Mouse (Mus musculus): ENCODE measurements around the gene Zbtb9. TPM values are rescaled to one million over a fixed set of nuclear protein-coding genes. Genes with fewer than 3 reads are reported as not detected.
A peak's percentile ranks its signal among the peaks of the same experiment; 100 is the strongest.

Gene Zbtb9
- polyA plus RNA-seq, 1 experiment from 2014 or later: 10.3 TPM

- no peaks in the 10 kb centered on the region for H3K36me3 ChIP-seq
- ATAC-seq (ENCODE audit: insufficient number of reproducible peaks, low FRiP score): no peak
- H3K9me3 ChIP-seq (replicated peaks): no peaks in the 10 kb centered on the region
- under 1% methylated on average over 23 of the region's 87 CpGs for WGBS
- peak overlapping the region; percentile 68 for H3K27ac ChIP-seq (ENCODE audit: poor library complexity, severe bottlenecking)
- peak overlapping the region; percentile 92 for H3K4me3 ChIP-seq
- H3K4me2 ChIP-seq: peak overlapping the region; percentile 100
- no peaks in the 10 kb centered on the region for H3K27me3 ChIP-seq (replicated peaks)
- H3K9ac ChIP-seq: peak overlapping the region; percentile 93
- peaks cover 76% of the 10 kb centered on the region for H3K4me1 ChIP-seq (replicated peaks)
Observed at GRCm38 (mm10) chr17:26948316-26949050, 24.5 kb upstream of the Zbtb9 start.

- H3K9me3 ChIP-seq (replicated peaks): no peaks in the 10 kb centered on the region
- no peaks in the 10 kb centered on the region for H3K36me3 ChIP-seq
- peak overlapping the region; percentile 100 for H3K4me2 ChIP-seq
- 0 out of 2 replicates have a peak, but pooled peaks have one; percentile 3 for ATAC-seq (ENCODE audit: insufficient number of reproducible peaks, low FRiP score)
- H3K4me3 ChIP-seq: peak overlapping the region; percentile 92
- peak overlapping the region; percentile 68; the same call in 1 of the 2 replicates for H3K27ac ChIP-seq (ENCODE audit: poor library complexity, severe bottlenecking)
- 12% methylated on average over 13 of the region's 14 CpGs for WGBS
- no peaks in the 10 kb centered on the region for H3K27me3 ChIP-seq (replicated peaks)
- peaks cover 82% of the 10 kb centered on the region for H3K4me1 ChIP-seq (replicated peaks)
- H3K9ac ChIP-seq: peak overlapping the region; percentile 93
Observed at GRCm38 (mm10) chr17:26949051-26949577, 23.9 kb upstream of the Zbtb9 start.

- H3K27ac ChIP-seq (ENCODE audit: poor library complexity, severe bottlenecking): peak overlapping the region; percentile 68
- peak overlapping the region; percentile 100 for H3K4me2 ChIP-seq
- no peaks in the 10 kb centered on the region for H3K9me3 ChIP-seq (replicated peaks)
- no peak overlapping the region for H3K4me3 ChIP-seq
- 0 out of 2 replicates have a peak overlapping the region, but pooled peaks have one; percentile 17 for H3K9ac ChIP-seq
- ATAC-seq (ENCODE audit: insufficient number of reproducible peaks, low FRiP score): no peak
- H3K36me3 ChIP-seq: no peaks in the 10 kb centered on the region
- H3K4me1 ChIP-seq (replicated peaks): peaks cover 88% of the 10 kb centered on the region
- no peaks in the 10 kb centered on the region for H3K27me3 ChIP-seq (replicated peaks)
- WGBS: 48% methylated on average over 5 of the region's 5 CpGs
Observed at GRCm38 (mm10) chr17:26949866-26950265, 23.1 kb upstream of the Zbtb9 start.

- WGBS: 38% methylated on average over 7 of the region's 7 CpGs
- H3K9ac ChIP-seq: peak overlapping the region; percentile 66; the same call in 1 of the 2 replicates
- H3K4me3 ChIP-seq: peak overlapping the region; percentile 40
- no peaks in the 10 kb centered on the region for H3K9me3 ChIP-seq (replicated peaks)
- H3K4me1 ChIP-seq (replicated peaks): peaks cover 88% of the 10 kb centered on the region
- H3K27ac ChIP-seq (ENCODE audit: poor library complexity, severe bottlenecking): no peak overlapping the region; the same call in 1 of the 2 replicates
- no peak for ATAC-seq (ENCODE audit: insufficient number of reproducible peaks, low FRiP score)
- peak overlapping the region; percentile 75 for H3K4me2 ChIP-seq
- no peaks in the 10 kb centered on the region for H3K27me3 ChIP-seq (replicated peaks)
- H3K36me3 ChIP-seq: peaks cover 8% of the 10 kb centered on the region; the same call in 1 of the 2 replicates
Observed at GRCm38 (mm10) chr17:26950560-26951288, 22.2 kb upstream of the Zbtb9 start.

GRCm38 (mm10) chr17:26951406-26951805, 21.6 kb upstream of the Zbtb9 start:
- peaks cover 83% of the 10 kb centered on the region for H3K4me1 ChIP-seq (replicated peaks)
- peak overlapping the region; percentile 75 for H3K4me2 ChIP-seq
- WGBS: 2% methylated on average over 10 of the region's 11 CpGs
- peak overlapping the region; percentile 40 for H3K4me3 ChIP-seq
- H3K36me3 ChIP-seq: peaks cover 11% of the 10 kb centered on the region
- no peaks in the 10 kb centered on the region for H3K27me3 ChIP-seq (replicated peaks)
- H3K27ac ChIP-seq (ENCODE audit: poor library complexity, severe bottlenecking): no peak overlapping the region; the same call in 1 of the 2 replicates
- peak overlapping the region; percentile 66 for H3K9ac ChIP-seq
- 0 out of 2 replicates have a peak, but pooled peaks have one; percentile 23 for ATAC-seq (ENCODE audit: insufficient number of reproducible peaks, low FRiP score)
- H3K9me3 ChIP-seq (replicated peaks): no peaks in the 10 kb centered on the region

GRCm38 (mm10) chr17:26951952-26952877, 20.8 kb upstream of the Zbtb9 start:
- Histone ChIP-seq H3K9ac (peak overlapping the region; percentile 66), H3K9me3 (replicated peaks) (no peaks in the 10 kb centered on the region), H3K4me3 (peak overlapping the region; percentile 40), H3K27ac (ENCODE audit: poor library complexity, severe bottlenecking) (peak overlapping the region; percentile 95), H3K36me3 (peaks cover 18% of the 10 kb centered on the region), H3K4me2 (peak overlapping the region; percentile 75), H3K27me3 (replicated peaks) (no peaks in the 10 kb centered on the region), H3K4me1 (replicated peaks) (peaks cover 79% of the 10 kb centered on the region)
- no peak for ATAC-seq (ENCODE audit: insufficient number of reproducible peaks, low FRiP score)
- 5% methylated on average over 23 of the region's 23 CpGs for WGBS

- Histone ChIP-seq H3K4me1 (replicated peaks) (peaks cover 73% of the 10 kb centered on the region), H3K4me2 (peak overlapping the region; percentile 75), H3K4me3 (peak overlapping the region; percentile 33; the same call in 1 of the 2 replicates), H3K9ac (peak overlapping the region; percentile 66; the same call in 1 of the 2 replicates), H3K36me3 (peaks cover 28% of the 10 kb centered on the region), H3K27me3 (replicated peaks) (no peaks in the 10 kb centered on the region), H3K9me3 (replicated peaks) (no peaks in the 10 kb centered on the region), H3K27ac (ENCODE audit: poor library complexity, severe bottlenecking) (peak overlapping the region; percentile 95)
- WGBS: 22% methylated on average over 6 of the region's 6 CpGs
- no peak for ATAC-seq (ENCODE audit: insufficient number of reproducible peaks, low FRiP score)
Observed at GRCm38 (mm10) chr17:26953201-26953600, 19.8 kb upstream of the Zbtb9 start.

- 5% methylated on average over 16 of the region's 16 CpGs for WGBS
- Histone ChIP-seq H3K27me3 (replicated peaks) (no peaks in the 10 kb centered on the region), H3K9me3 (replicated peaks) (no peaks in the 10 kb centered on the region), H3K27ac (ENCODE audit: poor library complexity, severe bottlenecking) (peak overlapping the region; percentile 95), H3K4me2 (peak overlapping the region; percentile 75), H3K4me1 (replicated peaks) (peaks cover 72% of the 10 kb centered on the region), H3K9ac (peak overlapping the region; percentile 66; the same call in 1 of the 2 replicates), H3K4me3 (peak overlapping the region; percentile 33), H3K36me3 (peaks cover 33% of the 10 kb centered on the region)
- no peak for ATAC-seq (ENCODE audit: insufficient number of reproducible peaks, low FRiP score)
Observed at GRCm38 (mm10) chr17:26953726-26954125, 19.2 kb upstream of the Zbtb9 start.

GRCm38 (mm10) chr17:26956309-26956708, 16.7 kb upstream of the Zbtb9 start:
- H3K9ac ChIP-seq: no peak overlapping the region
- peaks cover 46% of the 10 kb centered on the region for H3K4me1 ChIP-seq (replicated peaks)
- H3K4me2 ChIP-seq: no peak overlapping the region
- H3K27me3 ChIP-seq (replicated peaks): no peaks in the 10 kb centered on the region
- H3K4me3 ChIP-seq: no peak overlapping the region
- no peak for ATAC-seq (ENCODE audit: insufficient number of reproducible peaks, low FRiP score)
- H3K27ac ChIP-seq (ENCODE audit: poor library complexity, severe bottlenecking): no peak overlapping the region
- 72% methylated on average over 5 of the region's 5 CpGs for WGBS
- peaks cover 58% of the 10 kb centered on the region for H3K36me3 ChIP-seq
- no peaks in the 10 kb centered on the region for H3K9me3 ChIP-seq (replicated peaks)

GRCm38 (mm10) chr17:26956895-26957294, 16.1 kb upstream of the Zbtb9 start:
- no peaks in the 10 kb centered on the region for H3K9me3 ChIP-seq (replicated peaks)
- peaks cover 63% of the 10 kb centered on the region for H3K36me3 ChIP-seq
- no peak overlapping the region for H3K9ac ChIP-seq
- H3K4me1 ChIP-seq (replicated peaks): peaks cover 40% of the 10 kb centered on the region
- ATAC-seq (ENCODE audit: insufficient number of reproducible peaks, low FRiP score): no peak
- H3K4me3 ChIP-seq: no peak overlapping the region
- 62% methylated on average over 18 of the region's 18 CpGs for WGBS
- no peak overlapping the region for H3K4me2 ChIP-seq
- H3K27ac ChIP-seq (ENCODE audit: poor library complexity, severe bottlenecking): no peak overlapping the region
- H3K27me3 ChIP-seq (replicated peaks): no peaks in the 10 kb centered on the region

Measured in heart, embryonic 12.5 days (tissue).